Mouse (Mus musculus) brain, embryonic 14.5 days (tissue): ENCODE measurements around the gene Gm28778.

Experiments used
- CTCF ChIP-seq: fragments of 200-500 bp; IDR thresholded peaks from 2 replicates; pipeline ENCODE4 v1.5.1; 2012; ENCODE audit warnings: inconsistent platforms, mild to moderate bottlenecking, moderate library complexity, borderline replicate concordance; ENCODE audit not compliant: insufficient read depth, insufficient read length; ENCODE audit errors: extremely low read depth
- POLR2A ChIP-seq: fragments of 200-500 bp; IDR thresholded peaks from 2 replicates; pipeline ENCODE4 v1.6.1; 2012; ENCODE audit warnings: mild to moderate bottlenecking, inconsistent platforms, borderline replicate concordance; ENCODE audit not compliant: poor library complexity, insufficient read depth, insufficient read length, severe bottlenecking; ENCODE audit errors: extremely low read depth

DNA sequence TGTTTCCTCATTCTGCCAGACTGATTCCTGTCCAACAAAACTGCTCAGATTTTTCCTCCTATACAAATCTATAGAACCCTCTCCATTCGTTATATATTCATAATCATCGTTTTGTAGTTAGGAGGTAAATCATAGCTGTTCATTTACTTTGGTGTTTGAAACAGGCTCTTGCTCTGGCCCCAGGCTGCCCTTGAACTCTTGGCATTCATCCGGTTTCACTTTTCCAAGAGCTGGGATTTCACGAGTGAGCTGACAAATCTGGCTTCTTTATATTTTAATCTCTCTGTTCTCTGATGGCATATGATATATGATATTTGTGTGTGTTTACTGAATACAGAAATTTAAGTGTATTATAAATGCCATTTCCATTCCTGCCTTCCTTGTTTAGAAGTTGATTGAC lies 3.6 kb downstream of the Gm28778 start:
- TF ChIP-seq CTCF, result no peak
- no peak for TF ChIP-seq POLR2A
